Mouse (Mus musculus): ENCODE results near the gene Ptgfrn. TPM values are rescaled to one million over a fixed set of nuclear protein-coding genes. Genes with fewer than 3 reads are reported as not detected.

Ptgfrn gene
- total RNA-seq, 2 experiments from 2014 or later = 6.9 to 13.8 TPM

DNA sequence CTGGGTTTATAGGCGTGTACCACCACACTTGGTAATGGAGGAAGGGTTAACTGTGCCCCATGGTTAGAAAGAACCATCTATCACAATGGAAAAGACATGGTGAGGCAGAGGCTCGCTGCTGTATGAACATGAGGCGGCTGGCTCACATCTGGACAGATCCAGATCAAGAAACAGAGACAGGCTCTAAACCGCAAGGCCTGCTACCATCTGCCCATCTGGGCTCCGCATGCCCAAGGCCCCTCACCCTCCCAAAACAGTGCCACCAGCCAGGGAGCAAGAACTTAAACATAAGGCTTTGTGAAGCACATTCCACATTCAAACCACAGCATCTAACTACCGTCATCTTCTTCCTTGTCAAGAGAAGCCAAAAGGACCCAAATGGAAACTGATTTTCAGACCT, 22.9 kb upstream of the Ptgfrn start:
- no peak for DNase-seq
- intact Hi-C loops (cut with DNase I) = no loop called here
- Histone ChIP-seq H3K27ac (no peak overlapping the region), H3K4me3 (no peak overlapping the region)
- TF ChIP-seq CTCF (IDR thresholded peaks at IDR 0.05) = no peak

- DNase-seq = no peak
- Histone ChIP-seq H3K4me3 (no peak overlapping the region), H3K27ac (no peak overlapping the region)
- no peak for TF ChIP-seq CTCF (IDR thresholded peaks at IDR 0.05)
- intact Hi-C loops (cut with DNase I) = no loop called here
Observed at GRCm38 (mm10) chr3:101131772-101132171, 21.7 kb upstream of the Ptgfrn start.

DNA sequence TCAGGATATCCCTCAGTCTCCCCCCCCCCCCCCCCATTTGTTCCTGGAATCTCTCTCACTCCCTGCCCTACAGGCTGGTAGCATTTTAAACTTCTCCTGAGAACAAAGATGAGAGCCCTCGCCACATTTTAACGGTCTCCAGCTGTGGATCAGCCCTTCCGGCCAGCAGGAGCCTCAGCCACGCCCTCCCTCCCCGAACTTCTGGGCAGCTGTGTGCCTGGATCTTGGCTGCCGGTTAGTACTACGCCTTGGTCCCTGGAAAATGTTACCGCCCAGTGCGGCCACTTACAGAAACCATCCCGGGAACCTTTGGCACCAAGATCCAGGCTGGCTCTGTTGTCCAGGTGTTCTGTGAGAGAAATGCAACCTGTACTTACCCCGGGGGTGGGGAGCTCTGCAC, 20.4 kb upstream of the Ptgfrn start:
- TF ChIP-seq CTCF (IDR thresholded peaks at IDR 0.05) = no peak
- peak overlapping the region; percentile 73 for H3K27ac ChIP-seq

GRCm38 (mm10) chr3:101129620-101130019, 19.5 kb upstream of the Ptgfrn start:
- H3K27ac ChIP-seq = peak overlapping the region; percentile 31
- intact Hi-C loops (cut with DNase I) = no loop called here
- no peak overlapping the region for H3K4me3 ChIP-seq
- no peak for TF ChIP-seq CTCF (IDR thresholded peaks at IDR 0.05)
- no peak for DNase-seq

More for the DNA sequence above, 20.4 kb upstream of the Ptgfrn start:
- intact Hi-C loops (cut with DNase I) = no loop called here
- H3K4me3 ChIP-seq = peak overlapping the region; percentile 49
- peak; percentile 82 for DNase-seq

DNA sequence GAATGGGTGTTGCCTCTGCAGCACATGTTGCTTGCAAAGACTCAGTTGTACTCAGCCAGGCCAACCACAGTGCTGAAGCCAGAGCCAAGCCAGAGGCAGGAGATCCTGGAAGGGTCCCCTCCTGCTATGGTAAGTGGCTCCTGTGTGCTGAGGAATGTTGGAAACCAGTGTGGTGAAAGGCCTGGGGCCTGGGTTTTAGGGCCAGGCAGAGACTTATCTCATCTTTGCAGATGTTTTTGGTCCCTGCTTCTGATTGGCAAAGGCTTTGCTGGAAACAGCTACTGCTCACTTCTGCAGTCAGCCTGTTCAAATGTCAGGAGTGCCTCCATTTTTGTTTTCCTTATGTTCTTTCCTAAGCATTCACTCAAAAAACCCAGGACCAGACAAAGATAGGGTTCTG, 19.0 kb upstream of the Ptgfrn start:
- intact Hi-C loops (cut with DNase I) = no loop called here
- no peak for DNase-seq
- no peak overlapping the region for H3K4me3 ChIP-seq
- TF ChIP-seq CTCF (IDR thresholded peaks at IDR 0.05) = no peak
- no peak overlapping the region for H3K27ac ChIP-seq

GRCm38 (mm10) chr3:101127766-101128165, 17.7 kb upstream of the Ptgfrn start:
- no peak overlapping the region for H3K27ac ChIP-seq
- TF ChIP-seq CTCF (IDR thresholded peaks at IDR 0.05) = no peak
- intact Hi-C loops (cut with DNase I) = no loop called here
- no peak for DNase-seq
- no peak overlapping the region for H3K4me3 ChIP-seq

GRCm38 (mm10) chr3:101124716-101125115, 14.6 kb upstream of the Ptgfrn start:
- Histone ChIP-seq H3K27ac (no peak overlapping the region), H3K4me3 (no peak overlapping the region)
- intact Hi-C loops (cut with DNase I) = no loop called here
- DNase-seq = no peak
- no peak for TF ChIP-seq CTCF (IDR thresholded peaks at IDR 0.05)

DNA sequence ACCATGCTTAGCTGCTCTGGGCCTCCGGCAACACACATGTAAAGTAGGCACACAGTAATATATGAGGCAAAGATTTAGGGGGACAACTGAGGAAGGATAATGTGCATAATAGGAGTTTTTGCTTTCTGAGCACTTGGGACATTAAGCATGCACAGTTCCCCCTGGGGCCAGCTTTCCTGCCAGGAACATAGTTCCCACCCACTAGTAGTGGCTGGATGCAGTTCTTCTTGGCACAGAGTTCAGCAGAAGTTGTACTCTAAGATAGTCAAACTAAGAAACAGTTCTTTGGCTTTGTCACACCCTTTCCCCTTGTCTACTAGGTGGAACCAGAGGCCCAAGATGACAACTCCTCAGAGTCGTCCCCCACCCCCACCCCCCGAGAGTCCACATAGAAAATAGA, 12.4 kb upstream of the Ptgfrn start:
- intact Hi-C loops (cut with DNase I) = no loop called here
- Histone ChIP-seq H3K27ac (no peak overlapping the region), H3K4me3 (no peak overlapping the region)
- TF ChIP-seq CTCF (IDR thresholded peaks at IDR 0.05) = no peak
- DNase-seq = peak; percentile 67

GRCm38 (mm10) chr3:101117774-101118173, 7.7 kb upstream of the Ptgfrn start:
- TF ChIP-seq CTCF (IDR thresholded peaks at IDR 0.05) = no peak
- Histone ChIP-seq H3K27ac (no peak overlapping the region), H3K4me3 (no peak overlapping the region)
- intact Hi-C loops (cut with DNase I) = no loop called here
- no peak for DNase-seq

- no peak overlapping the region for H3K4me3 ChIP-seq
- no peak for TF ChIP-seq CTCF (IDR thresholded peaks at IDR 0.05)
- no peak for DNase-seq
- intact Hi-C loops (cut with DNase I) = no loop called here
- H3K27ac ChIP-seq = no peak overlapping the region
Observed at GRCm38 (mm10) chr3:101117386-101117749, 7.3 kb upstream of the Ptgfrn start.

DNA sequence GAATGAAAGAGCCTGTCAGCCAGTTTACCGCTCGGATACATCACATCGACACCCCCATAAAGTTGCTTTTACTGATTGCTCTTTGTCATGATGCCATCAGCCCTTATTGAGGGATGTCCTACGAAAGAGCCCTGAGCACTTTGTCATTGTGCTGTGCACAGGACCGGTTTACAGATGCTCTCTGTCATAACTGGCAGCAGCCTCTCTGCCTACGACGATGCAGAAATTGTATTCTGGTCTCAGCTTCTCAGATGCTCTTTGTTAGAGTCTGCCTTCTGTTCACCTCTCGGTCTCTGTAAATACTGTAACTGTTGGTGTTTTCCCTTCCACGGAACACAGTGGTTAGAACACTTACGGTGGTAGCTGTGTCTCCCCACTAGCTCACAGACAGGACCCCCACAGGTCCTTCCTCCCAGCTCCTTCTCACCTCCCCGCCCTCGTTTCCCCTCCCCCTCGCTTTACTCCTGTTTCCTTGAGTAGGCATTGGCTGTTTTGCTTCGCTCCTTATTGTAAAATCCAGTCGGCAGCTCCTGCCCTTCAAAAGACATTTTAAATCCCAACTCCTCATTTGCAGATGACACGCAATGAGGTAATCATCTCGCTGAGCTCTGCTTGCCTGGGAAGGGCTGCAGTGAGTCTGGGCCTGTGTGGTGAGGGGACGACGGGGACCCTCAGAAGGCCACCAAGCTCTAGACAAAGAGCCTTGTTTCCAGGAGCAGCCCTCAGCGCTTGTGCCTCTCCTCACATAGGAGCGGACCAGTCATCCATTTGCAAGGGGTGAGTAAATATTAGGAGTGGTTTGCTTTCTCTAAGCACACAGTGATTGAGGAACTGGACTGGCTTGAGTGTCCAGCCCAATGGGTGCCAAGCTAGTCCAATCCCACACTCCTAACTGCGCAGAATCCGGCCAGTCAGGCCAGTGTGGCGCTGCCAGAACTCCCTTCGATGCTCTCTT, 6.6 kb upstream of the Ptgfrn start:
- no peak for DNase-seq
- H3K4me3 ChIP-seq = no peak overlapping the region
- H3K27ac ChIP-seq = no peak overlapping the region
- no peak for TF ChIP-seq CTCF (IDR thresholded peaks at IDR 0.05)
- intact Hi-C loops (cut with DNase I) = no loop called here

- TF ChIP-seq CTCF (IDR thresholded peaks at IDR 0.05) = no peak
- intact Hi-C loops (cut with DNase I) = no loop called here
- no peak overlapping the region for H3K27ac ChIP-seq
- no peak overlapping the region for H3K4me3 ChIP-seq
- DNase-seq = no peak
Observed at GRCm38 (mm10) chr3:101112518-101112894, 2.4 kb upstream of the Ptgfrn start.

DNA sequence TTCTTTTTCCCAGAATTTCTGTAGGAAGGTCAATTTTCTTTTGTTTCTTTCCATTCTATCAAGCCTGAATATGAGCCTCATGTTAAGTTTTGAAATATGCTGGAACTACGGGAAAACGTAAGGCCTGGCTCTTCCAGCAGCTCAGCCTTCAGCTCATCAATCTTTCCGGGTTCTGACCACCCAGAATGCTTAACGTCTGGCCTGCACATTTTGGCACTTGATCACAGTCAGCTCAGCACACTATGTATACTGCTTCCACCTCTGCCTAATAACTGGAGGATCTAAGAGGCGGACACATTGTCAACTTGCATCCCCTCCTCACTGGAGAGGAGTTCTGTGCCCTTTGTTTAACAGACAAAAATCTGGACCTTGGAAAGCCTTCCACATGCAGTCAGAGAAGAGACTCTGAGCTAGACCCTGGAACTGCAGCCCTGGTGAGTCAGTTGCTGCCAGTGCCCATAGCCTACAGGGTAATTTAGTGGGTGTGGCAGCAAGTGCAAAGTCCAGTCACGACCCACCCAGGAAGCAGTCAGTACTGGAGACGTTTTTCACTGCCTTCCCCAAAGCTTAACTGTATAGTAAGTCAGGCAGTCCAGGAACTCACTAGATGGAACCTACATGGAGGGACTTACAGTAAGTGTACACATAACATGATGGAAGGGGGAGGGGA, 1.9 kb upstream of the Ptgfrn start:
- DNase-seq = no peak
- TF ChIP-seq CTCF (IDR thresholded peaks at IDR 0.05) = no peak
- intact Hi-C loops (cut with DNase I) = no loop called here
- Histone ChIP-seq H3K27ac (no peak overlapping the region), H3K4me3 (no peak overlapping the region)

All from gastrocnemius, adult 2 months (tissue).